Mouse (Mus musculus) CD8-positive naive resting alpha-beta T cell, adult 2 months (primary cell): ENCODE data around the gene Aup1.
A peak's percentile ranks its signal among the peaks of the same experiment; 100 is the strongest.

Source experiments
- DNase-seq, 2 experiments: peaks; one replicate each; pipeline ENCODE4 v3.0.0; 2022; ENCODE audit warnings: low read depth in 2 of 2, low spot score in 2 of 2

Aup1 gene

GRCm38 (mm10) chr6:83029777-83030176, 24.5 kb upstream of the Aup1 start:
- no peak for DNase-seq

- DNase-seq, result no peak
Observed at GRCm38 (mm10) chr6:83031111-83031510, 23.2 kb upstream of the Aup1 start.

- DNase-seq, result no peak
Observed at GRCm38 (mm10) chr6:83031921-83032590, 22.3 kb upstream of the Aup1 start.

GRCm38 (mm10) chr6:83032769-83033191, 21.5 kb upstream of the Aup1 start:
- DNase-seq, result peak; percentile 21 to 26

GRCm38 (mm10) chr6:83033249-83034185, 20.8 kb upstream of the Aup1 start, which contains the start of the genes Dok1 and Loxl3:
Dok1 (minus strand) TSS chr6:83033471.
Loxl3 (plus strand) TSS chr6:83034173.
- peak; percentile 24 to 50 for DNase-seq

DNA sequence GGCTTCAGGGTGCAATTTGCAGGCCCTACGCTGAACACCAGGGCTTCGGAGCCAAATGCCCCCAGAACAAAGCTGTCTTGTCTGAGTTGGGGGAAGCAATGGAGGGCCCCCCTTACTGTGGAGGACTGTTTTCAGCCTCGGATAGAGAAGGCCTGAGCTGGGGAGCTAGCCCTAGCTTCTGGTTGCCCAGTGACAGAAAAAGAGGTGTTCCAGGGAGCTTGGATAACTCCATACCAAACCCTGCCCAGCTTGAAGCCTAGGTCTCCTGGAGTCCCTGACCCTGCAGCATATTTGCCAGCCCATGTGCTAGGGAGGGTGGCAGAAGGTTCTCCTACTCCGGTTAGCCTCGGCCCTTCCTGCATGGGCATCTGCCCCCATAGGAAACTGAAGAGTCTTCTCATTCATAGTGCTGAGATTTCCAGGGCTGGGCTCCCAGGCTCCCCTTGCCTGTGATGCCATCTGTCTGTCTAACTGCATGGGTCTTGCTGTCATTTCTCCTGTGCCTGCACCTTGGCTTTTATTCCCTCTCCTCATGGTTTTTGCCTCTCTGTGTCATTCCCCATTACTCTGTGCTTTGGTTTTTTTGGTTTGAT, 19.8 kb upstream of the Aup1 start:
- DNase-seq, result no peak

- no peak for DNase-seq
Observed at GRCm38 (mm10) chr6:83037188-83037587, 17.1 kb upstream of the Aup1 start.

- peak; percentile 86 to 89 for DNase-seq
Observed at GRCm38 (mm10) chr6:83038496-83039012, 15.8 kb upstream of the Aup1 start.

DNA sequence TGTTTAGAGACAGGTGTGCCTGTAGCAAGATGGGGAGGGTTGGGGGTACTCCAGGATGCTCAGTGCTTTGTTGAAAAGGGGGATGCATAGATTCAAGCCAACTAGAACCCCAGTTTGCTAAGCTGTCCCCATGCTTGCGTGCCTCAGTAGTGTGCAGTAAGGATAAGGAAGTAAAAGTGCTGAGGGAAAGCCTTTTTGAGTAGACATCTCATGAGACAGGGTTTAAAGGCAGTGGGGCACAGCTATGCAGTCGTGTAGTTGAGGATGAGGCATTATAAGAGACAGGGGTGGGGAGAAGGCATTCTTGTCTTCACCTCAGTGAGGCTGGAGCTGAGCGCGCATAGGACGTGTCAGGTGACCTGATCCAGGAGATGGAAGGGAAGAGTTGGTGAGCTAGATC, 13.7 kb upstream of the Aup1 start:
- DNase-seq, result no peak

- no peak for DNase-seq
Observed at GRCm38 (mm10) chr6:83043561-83043960, 10.8 kb upstream of the Aup1 start.

DNA sequence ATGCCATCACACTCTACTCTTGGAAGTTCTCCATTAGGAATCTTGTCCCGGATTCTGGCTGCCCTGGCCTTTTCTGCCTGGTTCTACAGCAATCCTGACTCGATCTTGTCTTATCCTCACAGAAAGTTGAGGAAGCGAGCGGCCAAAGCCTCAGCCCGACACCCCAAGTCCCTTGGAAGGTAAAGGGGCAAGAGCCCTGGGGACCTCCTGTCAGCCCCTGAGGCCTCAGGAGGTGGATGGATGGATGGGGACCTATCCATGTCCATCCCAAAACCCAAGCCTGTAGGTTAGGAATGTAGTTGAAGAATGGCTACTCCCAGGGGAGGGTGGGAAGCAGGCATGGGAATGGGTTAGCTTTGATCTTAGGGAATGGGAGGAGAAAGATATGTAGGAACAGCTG, 10.3 kb upstream of the Aup1 start:
- no peak for DNase-seq

DNA sequence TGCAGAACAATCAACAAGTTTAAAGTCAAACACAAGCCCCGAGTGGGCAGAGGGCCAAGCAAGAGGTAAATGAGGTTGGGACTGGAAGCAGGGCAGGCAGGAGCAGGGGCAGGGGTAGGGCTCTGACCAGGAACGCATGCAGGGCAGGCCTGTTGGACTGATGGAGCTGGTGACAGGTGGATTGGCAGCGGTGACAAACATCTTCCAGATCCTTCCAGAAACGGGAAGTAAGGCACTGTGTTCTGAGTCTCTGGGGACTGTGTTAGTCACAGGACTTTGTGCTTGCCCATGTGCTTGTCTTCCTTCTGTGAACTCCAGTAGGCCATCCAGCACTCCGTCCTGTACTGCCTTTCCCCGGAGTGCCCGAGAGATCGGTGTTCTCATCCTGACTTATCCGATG, 9.6 kb upstream of the Aup1 start:
- DNase-seq, result no peak

- DNase-seq, result no peak
Observed at GRCm38 (mm10) chr6:83049367-83049766, 5.0 kb upstream of the Aup1 start.

DNA sequence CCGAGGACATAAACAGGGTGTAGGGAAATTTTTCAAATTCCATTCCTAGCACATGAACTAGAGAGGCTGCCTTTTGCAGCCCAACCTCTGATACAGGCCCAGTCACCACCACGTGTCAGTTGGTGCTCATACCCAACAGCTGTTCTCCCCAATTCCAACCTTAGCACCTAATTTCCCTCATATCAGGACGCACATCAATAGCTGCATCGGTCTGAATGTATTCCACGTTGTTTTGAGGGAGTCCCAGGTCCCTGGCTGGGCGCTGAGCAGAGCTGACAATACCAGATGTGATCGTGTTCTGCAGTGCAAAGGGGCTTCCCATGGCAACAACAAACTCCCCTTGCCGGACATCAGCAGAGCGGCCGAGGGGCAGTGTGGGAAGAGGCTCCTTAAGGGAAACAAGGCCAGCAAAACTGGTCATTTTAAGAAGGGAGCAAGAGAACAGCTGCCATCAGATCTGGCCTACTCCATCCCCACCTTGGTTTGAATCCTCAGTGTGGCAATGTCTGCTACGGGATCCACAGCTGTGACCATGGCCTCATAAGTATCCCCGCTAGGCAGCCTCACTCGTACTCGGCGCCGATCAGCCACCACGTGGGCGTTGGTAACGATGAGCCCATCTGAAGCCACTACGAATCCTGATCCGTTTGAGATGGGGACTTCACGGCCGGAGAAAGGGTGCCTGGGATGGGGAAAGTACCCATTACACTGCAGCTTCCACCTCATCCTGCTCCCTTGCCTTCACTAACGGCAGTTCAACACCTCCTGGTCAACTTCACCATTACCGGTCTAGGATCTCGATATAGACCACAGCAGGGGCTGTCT, 973 bp upstream of the Aup1 start:
- no peak for DNase-seq

DNA sequence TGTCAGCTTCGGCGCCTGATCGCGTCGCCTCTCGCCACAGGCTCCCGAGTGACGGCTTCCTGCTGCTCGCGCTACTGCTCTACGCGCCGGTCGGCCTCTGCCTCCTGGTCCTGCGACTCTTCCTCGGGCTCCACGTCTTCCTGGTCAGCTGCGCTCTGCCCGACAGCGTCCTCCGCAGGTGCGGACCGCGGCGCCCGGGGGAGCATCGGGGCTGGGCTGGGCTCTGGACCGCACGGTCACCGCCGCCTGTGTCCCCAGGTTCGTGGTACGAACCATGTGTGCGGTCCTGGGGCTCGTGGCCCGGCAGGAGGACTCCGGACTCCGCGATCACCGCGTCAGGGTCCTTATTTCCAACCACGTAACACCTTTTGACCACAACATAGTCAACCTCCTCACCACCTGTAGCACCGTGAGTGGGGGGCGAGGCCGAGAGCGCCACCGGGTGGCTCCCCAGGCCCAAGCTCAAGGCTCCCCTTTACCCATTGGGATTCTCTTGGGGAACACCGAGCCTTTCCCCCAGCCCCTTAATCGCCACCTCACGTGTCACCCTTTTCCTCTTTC, 630 bp downstream of the Aup1 start, which contains the start of gene Htra2:
TSS of gene Htra2 (minus strand) at position 403 of the 561 bp plus-strand sequence.
- no peak for DNase-seq

DNA sequence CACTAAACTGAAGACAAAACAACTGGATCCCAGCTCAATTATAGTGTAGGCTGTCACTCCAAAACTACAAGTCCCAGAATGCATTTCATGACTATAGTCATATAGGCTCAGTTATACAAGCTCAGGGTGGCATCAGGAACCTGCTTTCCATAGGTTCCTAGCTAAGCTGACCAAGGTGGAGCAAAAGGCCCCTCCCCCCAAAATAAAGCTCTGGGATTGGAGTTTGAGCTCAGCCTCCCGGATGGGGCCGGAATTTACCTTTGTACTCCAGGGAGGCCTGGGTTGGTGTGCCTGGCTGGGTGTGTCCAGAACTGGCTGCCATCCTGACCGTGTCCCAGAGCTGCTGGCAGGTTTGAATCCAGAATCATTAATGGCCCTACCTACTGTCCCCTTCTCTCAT, 3.5 kb downstream of the Aup1 start, which contains the start of gene Dqx1:
TSS of gene Dqx1 (plus strand) at position 55 of the 400 bp plus-strand sequence.
- DNase-seq, result no peak

DNA sequence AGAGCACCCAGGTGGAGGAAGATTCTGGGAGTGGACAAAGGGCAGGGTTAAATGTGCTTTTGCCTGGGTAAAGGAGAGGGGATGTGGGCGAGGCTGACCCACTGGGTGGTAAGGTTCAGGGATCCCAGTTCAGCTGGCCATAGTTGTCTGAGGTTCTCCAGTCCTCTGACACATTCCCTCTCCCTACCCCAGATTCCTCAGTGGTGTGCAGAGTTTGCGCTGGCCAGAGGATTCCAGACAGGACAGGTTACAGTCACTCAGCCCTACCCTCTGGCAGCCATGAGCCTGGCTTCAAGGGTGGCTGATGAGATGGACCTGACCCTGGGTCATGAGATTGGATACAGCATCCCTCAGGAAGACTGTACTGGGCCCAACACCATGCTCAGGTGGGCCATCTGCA, 4.4 kb downstream of the Aup1 start:
- DNase-seq, result no peak

- DNase-seq, result no peak
Observed at GRCm38 (mm10) chr6:83065995-83066394, 11.7 kb downstream of the Aup1 start.

DNA sequence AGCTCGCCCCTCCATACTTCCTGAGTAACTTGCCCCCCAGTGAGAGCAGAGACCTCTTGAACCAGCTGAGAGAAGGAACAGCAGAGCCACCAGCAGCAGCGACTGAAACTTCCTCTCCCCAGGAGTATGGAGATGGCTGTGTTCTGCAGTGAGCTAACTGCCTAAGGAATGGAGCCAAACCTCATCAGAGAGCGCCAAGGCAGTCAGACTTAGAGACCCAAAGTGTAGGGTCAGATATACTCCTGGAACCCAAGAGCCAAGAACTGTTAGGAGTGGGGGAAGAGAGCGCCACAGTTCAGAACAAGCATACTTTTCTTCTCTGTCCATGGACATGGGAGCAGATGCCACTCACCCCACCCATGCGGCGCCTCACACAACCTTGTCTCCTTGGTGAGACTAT, 12.1 kb downstream of the Aup1 start:
- DNase-seq, result no peak

- DNase-seq, result no peak
Observed at GRCm38 (mm10) chr6:83068221-83068620, 13.9 kb downstream of the Aup1 start.
